Mouse (Mus musculus) heart, embryonic 13.5 days (tissue): ENCODE data around the gene Vpreb1. TPM values are rescaled to one million over a fixed set of nuclear protein-coding genes. Genes with fewer than 3 reads are reported as not detected.

Experiments used
- ATAC-seq: fragments of 200-750 bp; cut with Nextera tagmentation; 2 replicates; pipeline ENCODE4 v1.8.0; 2017; ENCODE audit warnings: moderate TSS enrichment; ENCODE audit not compliant: insufficient number of reproducible peaks, low FRiP score, low TSS enrichment; ENCODE audit errors: extremely low read depth
- H3K27ac ChIP-seq: fragments of 300-500 bp; sonication (generic); replicated peaks from 2 replicates; pipeline ENCODE4 v1.5.1; 2015; ENCODE audit warnings: moderate library complexity, mild to moderate bottlenecking, inconsistent platforms
- H3K27me3 ChIP-seq: fragments of 300-500 bp; sonication (generic); replicated peaks from 2 replicates; pipeline ENCODE4 v1.6.1; 2015; ENCODE audit warnings: mild to moderate bottlenecking, inconsistent platforms
- H3K36me3 ChIP-seq: fragments of 300-500 bp; sonication (generic); 2 replicates; pipeline ENCODE4 v1.6.1; 2015; ENCODE audit warnings: mild to moderate bottlenecking, inconsistent platforms
- H3K4me1 ChIP-seq: fragments of 300-500 bp; sonication (generic); 2 replicates; pipeline ENCODE4 v1.6.1; 2015; ENCODE audit warnings: inconsistent platforms
- H3K4me2 ChIP-seq: fragments of 300-500 bp; sonication (generic); 2 replicates; pipeline ENCODE4 v1.6.1; 2015; ENCODE audit warnings: inconsistent platforms, mild to moderate bottlenecking, moderate library complexity
- H3K4me3 ChIP-seq: fragments of 300-500 bp; sonication (generic); 2 replicates; pipeline ENCODE4 v1.5.1; 2015; ENCODE audit warnings: moderate library complexity, mild to moderate bottlenecking, inconsistent platforms
- H3K9ac ChIP-seq: fragments of 300-500 bp; sonication (generic); 2 replicates; pipeline ENCODE4 v1.6.1; 2015; ENCODE audit warnings: inconsistent platforms, mild to moderate bottlenecking, moderate library complexity
- H3K9me3 ChIP-seq: fragments of 300-500 bp; sonication (generic); 2 replicates; pipeline ENCODE4 v1.6.1; 2016; ENCODE audit warnings: inconsistent platforms
- WGBS: fragments of 180-500 bp; shearing (Covaris S2); methylation state at CpG from one replicate; pipeline ENCODE4 v1.1.7; 2015; ENCODE audit warnings: mixed read lengths; 5-methylcytosine and 5-hydroxymethylcytosine counted together
- polyA plus RNA-seq: library from polyadenylated mRNA; unstranded; fragments of >200 nt; fragmentation: Nextera tagmentation; extraction: Ambion mirVana; gene quantifications from 2 replicates; pipeline ENCODE4 v1.2.1, GENCODE M21; 2015

The Vpreb1 gene
- 1.1 and 1.5 TPM in 2 replicates for polyA plus RNA-seq

DNA sequence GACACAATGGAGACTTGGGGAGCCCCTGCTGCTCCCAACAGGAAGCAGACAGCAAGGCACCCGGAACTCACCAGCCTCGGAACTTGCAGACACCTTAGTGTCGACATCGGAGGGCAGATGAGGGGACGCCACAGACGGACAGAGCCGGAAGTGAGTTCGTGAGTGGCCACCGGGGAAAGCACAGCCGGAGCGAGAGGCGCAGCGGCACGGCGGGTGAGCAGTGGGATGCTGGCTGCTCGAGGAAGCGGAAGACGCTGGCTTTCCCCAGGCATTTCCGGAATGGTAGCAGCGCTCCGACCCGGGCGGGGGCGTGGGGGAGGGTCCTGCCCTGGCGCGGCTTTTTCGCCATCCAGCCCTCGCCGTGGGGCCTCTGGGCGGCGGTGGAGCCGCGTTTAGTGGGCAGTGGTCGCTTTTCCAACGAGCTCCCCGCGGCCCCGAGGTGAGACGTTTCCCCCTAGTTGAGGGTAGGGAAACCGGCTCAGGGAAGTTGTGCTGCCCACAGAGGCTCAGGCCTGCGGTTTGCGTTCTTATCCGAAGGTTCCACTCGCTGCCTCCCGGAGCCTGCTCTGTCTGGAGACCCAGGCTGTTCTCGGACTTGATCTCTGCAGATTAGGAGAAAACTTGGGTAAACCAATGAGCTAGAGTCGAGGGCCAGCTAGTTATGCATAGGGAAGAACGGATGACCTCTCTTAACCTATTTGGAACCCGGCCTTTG lies at the start of gene Vpreb1, which contains the start of gene Top3b:
TSS of gene Vpreb1 (minus strand) at position 227 of the 715 bp plus-strand sequence.
TSS of gene Top3b (plus strand) at position 120 of the 715 bp plus-strand sequence.
- Histone ChIP-seq H3K4me2 (peak within 1 kb of the TSS; percentile 80), H3K4me3 (peak within 1 kb of the TSS; percentile 74), H3K9me3 (no peaks in the 10 kb centered on the region), H3K27ac (peak within 1 kb of the TSS; percentile 97), H3K36me3 (peaks cover 7% of the 10 kb centered on the region), H3K4me1 (peaks cover 22% of the 10 kb centered on the region), H3K27me3 (no peaks in the 10 kb centered on the region), H3K9ac (peak within 1 kb of the TSS; percentile 94)
- ATAC-seq: peak; percentile 77; the same call in 1 of the 2 replicates
- WGBS: under 1% methylated on average over 49 of the region's 49 CpGs

DNA sequence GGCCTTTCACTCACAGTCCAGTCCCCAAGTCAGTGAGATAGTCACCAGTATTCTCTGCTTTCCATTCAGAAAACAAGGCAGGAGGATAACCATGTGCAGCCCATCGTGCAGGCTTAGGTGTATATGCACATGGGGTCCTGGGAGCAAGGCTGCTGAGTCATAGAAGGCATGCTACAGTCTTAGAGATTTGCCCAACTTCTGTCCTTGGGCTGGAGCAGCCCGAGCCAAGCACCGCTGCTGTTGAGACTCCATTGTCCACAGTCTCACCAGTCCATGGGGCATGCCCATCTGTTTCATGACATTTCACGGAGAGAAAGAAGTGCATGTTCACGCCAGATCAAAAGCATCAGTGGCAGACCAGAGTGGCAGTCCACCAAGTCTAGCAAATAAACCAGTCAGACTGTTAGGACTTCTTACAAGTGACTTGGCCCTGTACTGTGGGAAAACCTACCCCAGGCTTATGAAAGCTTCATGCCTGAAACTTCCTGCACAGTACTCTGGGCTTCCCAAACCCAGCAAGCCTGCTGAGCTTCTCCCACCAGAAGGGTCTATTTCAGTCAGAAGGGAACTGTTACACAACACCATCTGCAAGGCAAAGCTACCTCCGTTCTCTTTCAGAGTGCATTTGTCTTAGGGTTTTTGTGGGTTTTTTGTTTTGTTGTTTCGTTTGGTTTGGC lies 47.9 kb upstream of the Vpreb1 start:
- Histone ChIP-seq H3K4me2 (no peak overlapping the region), H3K36me3 (peaks cover 98% of the 10 kb centered on the region), H3K27ac (no peak overlapping the region), H3K4me3 (no peak overlapping the region), H3K4me1 (no peaks in the 10 kb centered on the region), H3K27me3 (no peaks in the 10 kb centered on the region), H3K9ac (no peak overlapping the region), H3K9me3 (no peaks in the 10 kb centered on the region)
- 90% methylated on average over 7 of the region's 7 CpGs for WGBS
- ATAC-seq: no peak

DNA sequence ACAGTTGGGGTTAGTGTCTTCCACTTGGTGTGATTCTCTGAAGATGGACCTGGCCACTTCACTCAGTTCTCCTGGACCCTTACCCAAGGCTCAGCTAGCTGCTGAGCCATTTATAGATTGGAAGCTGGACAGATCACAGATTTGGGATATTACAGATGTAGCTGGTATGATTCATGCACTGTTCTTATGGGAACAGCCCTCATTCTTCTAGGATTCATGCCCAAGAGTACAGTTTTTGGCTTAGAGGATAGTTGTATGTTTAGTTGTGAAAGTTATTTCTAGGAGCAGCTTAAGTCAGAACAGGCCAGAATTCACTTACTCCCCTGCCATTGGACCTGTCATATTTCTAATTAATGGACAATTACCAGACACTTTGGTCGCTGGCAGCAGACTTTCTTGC lies 42.8 kb upstream of the Vpreb1 start:
- Histone ChIP-seq H3K4me1 (peaks cover 10% of the 10 kb centered on the region), H3K9me3 (no peaks in the 10 kb centered on the region), H3K4me2 (no peak overlapping the region), H3K4me3 (no peak overlapping the region), H3K27ac (no peak overlapping the region), H3K36me3 (peaks cover 89% of the 10 kb centered on the region), H3K9ac (no peak overlapping the region), H3K27me3 (no peaks in the 10 kb centered on the region)
- 70% methylated on average over 1 of the region's 1 CpGs for WGBS
- no peak for ATAC-seq

DNA sequence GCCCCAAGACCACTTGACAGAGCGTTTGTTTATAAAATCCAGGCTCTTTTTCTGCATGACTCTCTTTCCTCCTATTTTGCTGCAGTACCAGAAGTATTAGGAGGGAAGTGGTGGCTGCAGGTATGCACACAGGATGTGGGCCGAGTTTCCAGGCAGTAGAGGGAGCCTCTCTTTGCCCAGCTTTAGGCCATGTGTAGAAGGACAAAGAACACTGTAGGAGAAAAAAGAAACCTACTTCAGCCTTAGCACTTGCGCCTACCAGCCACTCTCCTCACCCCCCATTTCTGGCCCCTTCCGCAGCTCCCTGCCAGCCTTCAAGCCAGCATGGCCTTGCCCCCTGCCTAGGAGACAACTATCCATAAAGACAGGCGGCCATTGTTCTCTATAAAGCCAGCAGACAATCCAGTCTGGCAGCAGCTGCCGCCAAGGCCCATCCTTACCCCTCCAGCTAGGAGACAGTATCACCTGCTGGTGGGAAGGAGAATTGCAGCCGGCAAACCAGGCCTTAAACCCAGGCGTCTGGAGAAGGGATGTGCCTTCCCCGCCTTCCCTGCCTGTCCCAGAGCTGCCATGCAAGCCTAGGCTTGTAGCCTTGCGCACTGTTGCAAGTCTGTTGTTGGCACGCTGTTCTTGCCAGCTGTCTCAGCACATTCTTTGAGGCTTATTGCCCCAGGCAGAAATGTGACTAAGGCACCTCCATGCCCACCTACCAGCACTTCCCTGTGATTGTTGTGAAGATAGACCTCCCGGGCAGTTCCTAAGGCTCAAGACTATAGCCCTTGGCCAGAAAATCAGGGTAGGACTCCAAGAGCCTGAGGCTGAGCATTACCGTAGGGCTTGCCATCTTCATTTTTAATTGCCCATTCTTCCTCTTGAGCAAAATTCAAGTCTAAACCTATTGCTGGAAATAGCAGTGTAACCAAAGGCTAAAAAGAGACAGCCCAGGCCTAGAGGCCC lies 41.3 kb upstream of the Vpreb1 start:
- Histone ChIP-seq H3K9ac (peak overlapping the region; percentile 53; the same call in 1 of the 2 replicates), H3K36me3 (peaks cover 82% of the 10 kb centered on the region)
- WGBS: 40% methylated on average over 13 of the region's 13 CpGs

DNA sequence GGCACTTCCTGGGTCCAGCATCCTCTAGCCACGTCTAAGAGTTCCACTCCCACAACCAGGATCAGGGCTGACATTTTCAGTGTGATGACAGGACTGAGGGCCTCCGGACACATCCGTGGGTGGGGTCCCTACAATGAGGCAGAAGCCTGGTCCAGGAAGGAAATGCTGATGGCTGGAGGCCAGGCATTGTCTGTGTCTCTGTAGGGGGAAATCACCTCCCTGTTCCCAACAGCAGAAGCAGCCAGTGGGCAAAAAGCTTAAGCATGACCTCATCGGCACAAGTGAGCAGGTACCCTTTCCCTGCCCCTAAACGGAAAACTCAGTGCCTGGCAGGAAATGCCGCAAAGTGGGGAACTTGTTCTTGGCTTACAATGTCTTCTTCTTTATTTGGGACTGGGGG lies 37.2 kb upstream of the Vpreb1 start:
- H3K27ac ChIP-seq: peak overlapping the region; percentile 89
- H3K9me3 ChIP-seq: no peaks in the 10 kb centered on the region
- H3K36me3 ChIP-seq: peaks cover 80% of the 10 kb centered on the region
- no peak overlapping the region for H3K4me2 ChIP-seq
- ATAC-seq: 0 out of 2 replicates have a peak, but pooled peaks have one; percentile 21
- 41% methylated on average over 6 of the region's 6 CpGs for WGBS
- no peak overlapping the region for H3K4me3 ChIP-seq
- H3K4me1 ChIP-seq: peaks cover 30% of the 10 kb centered on the region
- H3K9ac ChIP-seq: no peak overlapping the region
- no peaks in the 10 kb centered on the region for H3K27me3 ChIP-seq

More for the DNA sequence above, 41.3 kb upstream of the Vpreb1 start:
- Histone ChIP-seq H3K4me1 (peaks cover 22% of the 10 kb centered on the region), H3K4me2 (no peak overlapping the region), H3K4me3 (no peak overlapping the region), H3K9me3 (no peaks in the 10 kb centered on the region), H3K27ac (peak overlapping the region; percentile 70), H3K27me3 (no peaks in the 10 kb centered on the region)
- no peak for ATAC-seq

DNA sequence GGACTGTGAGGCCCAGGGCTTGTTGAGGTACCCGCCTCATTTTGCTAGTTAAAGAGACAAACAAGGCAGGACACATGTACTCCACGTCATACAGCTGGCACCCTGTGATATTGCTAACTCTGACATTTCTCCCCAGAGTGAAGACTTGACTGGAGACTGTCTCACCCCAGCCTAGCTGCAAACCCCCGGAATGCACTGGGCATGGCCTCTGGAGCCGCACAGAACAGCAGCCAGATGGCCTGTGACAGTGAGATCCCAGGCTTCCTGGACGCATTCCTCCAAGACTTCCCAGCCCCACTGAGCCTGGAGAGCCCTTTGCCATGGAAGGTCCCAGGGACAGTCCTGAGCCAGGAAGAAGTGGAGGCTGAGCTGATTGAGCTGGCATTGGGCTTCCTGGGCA lies 32.5 kb upstream of the Vpreb1 start:
- peaks cover 19% of the 10 kb centered on the region for H3K4me1 ChIP-seq
- no peak for ATAC-seq
- no peak overlapping the region for H3K9ac ChIP-seq
- H3K36me3 ChIP-seq: peaks cover 51% of the 10 kb centered on the region
- WGBS: 67% methylated on average over 5 of the region's 5 CpGs
- no peaks in the 10 kb centered on the region for H3K27me3 ChIP-seq
- peak overlapping the region; percentile 42 for H3K27ac ChIP-seq
- H3K4me3 ChIP-seq: no peak overlapping the region
- H3K4me2 ChIP-seq: no peak overlapping the region
- no peaks in the 10 kb centered on the region for H3K9me3 ChIP-seq

DNA sequence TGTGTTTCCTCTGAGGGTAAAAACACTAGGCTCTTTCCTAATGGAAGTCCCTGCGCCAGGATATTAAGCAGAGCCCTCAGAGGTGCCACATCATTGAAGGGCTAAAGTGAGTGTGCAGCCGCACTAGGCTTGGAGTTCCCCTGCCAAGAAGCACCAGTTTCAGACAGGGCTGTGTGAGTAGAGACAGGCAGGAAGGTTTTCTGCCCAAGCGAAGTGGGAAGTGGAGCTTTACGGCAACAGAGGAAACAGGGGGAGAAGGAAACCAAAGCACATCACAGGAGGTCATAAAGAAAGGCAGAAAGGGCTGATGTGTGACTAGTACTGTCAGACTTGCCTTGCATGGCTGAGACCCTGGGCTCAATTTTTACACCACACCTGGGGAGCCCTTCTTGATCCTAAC lies 31.7 kb upstream of the Vpreb1 start:
- Histone ChIP-seq H3K36me3 (peaks cover 48% of the 10 kb centered on the region), H3K9me3 (no peaks in the 10 kb centered on the region), H3K4me1 (peaks cover 16% of the 10 kb centered on the region), H3K27ac (peak overlapping the region; percentile 37; the same call in 1 of the 2 replicates), H3K4me3 (no peak overlapping the region), H3K9ac (no peak overlapping the region), H3K4me2 (no peak overlapping the region), H3K27me3 (no peaks in the 10 kb centered on the region)
- no peak for ATAC-seq
- WGBS: 70% methylated on average over 4 of the region's 4 CpGs

DNA sequence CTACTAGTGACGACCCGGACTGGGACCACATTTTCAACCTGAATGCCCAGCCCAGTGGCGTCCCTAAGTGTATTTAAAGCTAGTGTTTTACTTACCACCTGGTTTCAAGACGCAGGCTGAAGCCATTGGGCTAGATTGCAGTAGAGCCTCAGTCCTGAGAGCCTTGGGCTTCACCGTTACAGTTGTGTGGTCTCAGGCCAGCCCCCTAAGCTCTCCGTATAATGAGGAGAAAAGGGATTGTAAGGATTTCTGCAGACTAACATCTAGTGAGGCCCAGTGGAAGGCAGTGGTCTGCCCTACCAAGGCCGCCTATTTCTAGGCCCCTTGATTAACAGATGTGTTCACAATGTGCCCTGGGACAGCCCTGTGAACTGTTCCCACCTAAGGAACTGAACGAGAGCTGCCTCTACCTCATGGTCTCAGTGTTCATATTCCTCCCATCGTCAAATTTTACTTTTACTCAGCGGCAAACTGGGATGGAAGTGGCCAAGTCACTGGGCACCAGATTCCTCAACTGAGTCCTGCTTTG lies 26.5 kb upstream of the Vpreb1 start:
- Histone ChIP-seq H3K9ac (peak overlapping the region; percentile 88), H3K27ac (peak overlapping the region; percentile 73), H3K27me3 (no peaks in the 10 kb centered on the region), H3K4me2 (peak overlapping the region; percentile 89), H3K4me1 (peaks cover 16% of the 10 kb centered on the region), H3K9me3 (no peaks in the 10 kb centered on the region), H3K36me3 (peaks cover 34% of the 10 kb centered on the region), H3K4me3 (peak overlapping the region; percentile 74)
- WGBS: 25% methylated on average over 10 of the region's 10 CpGs
- ATAC-seq: no peak

DNA sequence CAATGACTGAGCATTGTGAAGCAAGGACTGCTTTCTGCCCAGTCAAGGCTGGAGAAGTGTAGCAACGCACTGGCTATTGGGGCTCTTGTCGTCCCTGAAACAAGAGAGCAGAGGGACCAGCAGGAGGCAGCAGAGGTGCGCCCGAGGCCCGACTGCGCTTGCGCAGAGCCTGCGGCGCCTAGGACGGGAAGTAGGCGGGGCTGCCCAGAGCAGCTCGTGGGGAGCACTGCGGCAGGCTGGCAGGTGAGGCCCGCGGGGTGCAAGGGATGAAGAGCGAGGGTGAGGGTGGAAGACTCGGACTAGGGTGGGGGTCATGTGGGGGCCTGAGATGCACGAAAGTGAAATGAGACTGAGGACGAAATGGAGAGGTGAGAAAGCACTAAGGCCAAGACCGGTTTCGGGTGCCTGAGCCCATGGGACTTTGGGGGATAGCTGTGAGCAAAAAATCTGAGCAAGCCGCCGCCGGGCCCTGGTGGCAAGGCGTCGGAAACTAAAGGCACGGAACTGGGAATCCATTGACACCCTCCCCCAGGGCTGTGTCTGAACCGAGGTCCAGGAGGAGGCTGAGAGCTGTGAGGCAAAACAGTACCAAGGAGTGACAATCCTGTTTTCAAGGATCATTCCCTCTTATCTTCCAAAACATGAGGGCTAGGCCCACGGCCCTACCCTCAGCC lies 25.9 kb upstream of the Vpreb1 start, which contains the start of gene Ppm1f:
TSS of gene Ppm1f (plus strand) at position 88 of the 674 bp plus-strand sequence.
- under 1% methylated on average over 29 of the region's 29 CpGs for WGBS
- H3K36me3 ChIP-seq: peaks cover 40% of the 10 kb centered on the region
- H3K9ac ChIP-seq: peak within 1 kb of the TSS; percentile 88
- peak within 1 kb of the TSS; percentile 74 for H3K4me3 ChIP-seq
- peak within 1 kb of the TSS; percentile 89 for H3K4me2 ChIP-seq
- peak within 1 kb of the TSS; percentile 73 for H3K27ac ChIP-seq
- H3K4me1 ChIP-seq: peaks cover 16% of the 10 kb centered on the region
- H3K27me3 ChIP-seq: no peaks in the 10 kb centered on the region
- no peaks in the 10 kb centered on the region for H3K9me3 ChIP-seq
- ATAC-seq: peak; percentile 71

DNA sequence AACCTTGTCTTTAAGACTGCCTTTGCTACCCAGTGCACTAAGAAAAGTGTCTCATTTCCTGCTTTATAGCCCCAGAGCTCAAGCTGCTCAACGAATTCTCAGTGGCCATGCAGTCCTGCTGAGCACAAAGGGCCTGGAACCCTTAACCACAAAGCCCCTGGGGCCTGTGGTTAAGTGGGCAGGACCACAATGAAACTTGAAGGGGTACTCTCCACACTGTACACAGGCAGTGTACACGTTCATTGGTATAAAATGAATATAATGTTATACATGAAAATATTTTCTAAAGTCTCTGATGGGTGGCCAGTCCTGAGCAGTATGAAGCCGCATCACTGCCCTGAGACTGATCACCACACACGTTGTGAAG lies 25.4 kb upstream of the Vpreb1 start:
- WGBS: 34% methylated on average over 4 of the region's 4 CpGs
- Histone ChIP-seq H3K27me3 (no peaks in the 10 kb centered on the region), H3K4me2 (peak overlapping the region; percentile 89), H3K4me1 (peaks cover 16% of the 10 kb centered on the region), H3K27ac (no peak overlapping the region; the same call in 1 of the 2 replicates), H3K4me3 (peak overlapping the region; percentile 74), H3K36me3 (peaks cover 46% of the 10 kb centered on the region), H3K9me3 (no peaks in the 10 kb centered on the region), H3K9ac (peak overlapping the region; percentile 88; the same call in 1 of the 2 replicates)
- no peak for ATAC-seq
